Mouse (Mus musculus) brain, embryonic 14.5 days (tissue): ENCODE measurements around the gene Ctbp2.

ENCODE experiments used
- CTCF ChIP-seq: fragments of 200-500 bp; IDR thresholded peaks from 2 replicates; pipeline ENCODE4 v1.5.1; 2012; ENCODE audit warnings: inconsistent platforms, mild to moderate bottlenecking, moderate library complexity, borderline replicate concordance; ENCODE audit not compliant: insufficient read depth, insufficient read length; ENCODE audit errors: extremely low read depth
- POLR2A ChIP-seq: fragments of 200-500 bp; IDR thresholded peaks from 2 replicates; pipeline ENCODE4 v1.6.1; 2012; ENCODE audit warnings: mild to moderate bottlenecking, inconsistent platforms, borderline replicate concordance; ENCODE audit not compliant: poor library complexity, insufficient read depth, insufficient read length, severe bottlenecking; ENCODE audit errors: extremely low read depth

DNA sequence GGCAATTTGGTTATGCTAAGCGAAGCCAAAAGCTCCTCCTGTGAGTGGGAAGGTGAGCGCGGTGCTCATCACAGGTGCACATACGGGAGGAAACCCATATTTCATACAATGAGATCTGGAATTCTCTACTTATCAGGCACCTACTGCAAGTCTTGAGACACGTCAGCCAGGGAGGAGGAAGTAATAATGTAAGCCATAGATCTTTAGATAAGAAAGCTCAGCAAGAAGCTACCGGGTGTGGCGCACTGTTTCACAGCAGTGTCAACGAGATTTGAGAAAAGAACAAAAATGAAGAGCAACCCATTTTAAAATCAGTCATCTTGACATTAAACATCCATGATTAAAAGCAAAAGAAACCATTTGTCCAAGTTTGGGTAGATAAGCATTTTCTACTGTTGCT, 95.2 kb downstream of the Ctbp2 start:
- TF ChIP-seq CTCF = no peak
- TF ChIP-seq POLR2A = no peak
